Mouse (Mus musculus): ENCODE data around the gene Krtap19-4.

The Krtap19-4 gene

GRCm38 (mm10) chr16:88884989-88885388 lies at the start of gene Krtap19-4:
Gene Krtap19-4 (minus strand): TSS chr16:88885089.
- DNase-seq: no peak

- no peak for DNase-seq
Measured at GRCm38 (mm10) chr16:88932165-88932564, 47.3 kb upstream of the Krtap19-4 start, which contains the start of gene Krtap19-9b. Gene Krtap19-9b (minus strand): TSS chr16:88932265.

GRCm38 (mm10) chr16:88896357-88896756 lies 11.5 kb upstream of the Krtap19-4 start, which contains the start of gene Krtap19-5:
Gene Krtap19-5 (minus strand): TSS chr16:88896457.
- DNase-seq: no peak

GRCm38 (mm10) chr16:88886870-88887269 lies 2.0 kb upstream of the Krtap19-4 start:
- DNase-seq: no peak

GRCm38 (mm10) chr16:88877938-88878337 lies 7.0 kb downstream of the Krtap19-4 start, which contains the start of gene Krtap19-3:
Gene Krtap19-3 (minus strand): TSS chr16:88878038.
- no peak for DNase-seq

GRCm38 (mm10) chr16:88874169-88874568 lies 10.7 kb downstream of the Krtap19-4 start, which contains the start of gene Krtap19-2:
Gene Krtap19-2 (minus strand): TSS chr16:88874269.
- no peak for DNase-seq

- DNase-seq: no peak
Measured at GRCm38 (mm10) chr16:88869311-88869710, 15.6 kb downstream of the Krtap19-4 start, which contains the start of gene Krtap19-1. Gene Krtap19-1 (minus strand): TSS chr16:88869411.

GRCm38 (mm10) chr16:88864887-88865407 lies 19.9 kb downstream of the Krtap19-4 start:
- no peak for DNase-seq

- DNase-seq: no peak
Measured at GRCm38 (mm10) chr16:88851450-88851849, 33.4 kb downstream of the Krtap19-4 start.

GRCm38 (mm10) chr16:88848558-88848957 lies 36.3 kb downstream of the Krtap19-4 start:
- DNase-seq: no peak

GRCm38 (mm10) chr16:88847363-88847762 lies 37.5 kb downstream of the Krtap19-4 start:
- no peak for DNase-seq
